Mouse (Mus musculus) kidney, embryonic 14.5 days (tissue): ENCODE results near the gene Zcchc8. TPM values are rescaled to one million over a fixed set of nuclear protein-coding genes. Genes with fewer than 3 reads are reported as not detected.
"Not testable (repeated sequence)": the region's sequence is repeated elsewhere in the genome, so short reads cannot be mapped to it uniquely, and the experiment has no call there.

ENCODE experiments used
- ATAC-seq: fragments of 200-750 bp; cut with Nextera tagmentation; 2 replicates; pipeline ENCODE4 v1.8.0; 2017; ENCODE audit warnings: moderate number of reproducible peaks, mild to moderate bottlenecking, moderate TSS enrichment, moderate library complexity; ENCODE audit not compliant: low FRiP score, low TSS enrichment
- H3K27ac ChIP-seq: fragments of 300-500 bp; sonication (generic); 2 replicates; pipeline ENCODE4 v1.5.1; 2014; ENCODE audit warnings: low read depth, mild to moderate bottlenecking, low read length, moderate library complexity, mixed read lengths
- H3K27me3 ChIP-seq: fragments of 300-500 bp; sonication (generic); 2 replicates; pipeline ENCODE4 v1.6.1; 2014; ENCODE audit warnings: mild to moderate bottlenecking, low read length; ENCODE audit not compliant: control insufficient read depth, insufficient read depth
- H3K36me3 ChIP-seq: fragments of 300-500 bp; sonication (generic); 2 replicates; pipeline ENCODE4 v1.6.1; 2014; ENCODE audit warnings: low read length, mixed read lengths; ENCODE audit not compliant: control insufficient read depth, insufficient read depth
- H3K4me1 ChIP-seq: fragments of 300-500 bp; sonication (generic); 2 replicates; pipeline ENCODE4 v1.6.1; 2014; ENCODE audit warnings: low read length, mixed read lengths; ENCODE audit not compliant: control insufficient read depth, insufficient read depth
- H3K4me2 ChIP-seq: fragments of 300-500 bp; sonication (generic); replicated peaks from 2 replicates; pipeline ENCODE4 v1.6.1; 2014; ENCODE audit warnings: low read depth, mild to moderate bottlenecking, low read length
- H3K4me3 ChIP-seq: fragments of 300-500 bp; sonication (generic); 2 replicates; pipeline ENCODE4 v1.5.1; 2014; ENCODE audit warnings: mild to moderate bottlenecking, low read length
- H3K9ac ChIP-seq: fragments of 300-500 bp; sonication (generic); 2 replicates; pipeline ENCODE4 v1.6.1; 2014; ENCODE audit warnings: low read depth, mild to moderate bottlenecking, low read length, moderate library complexity
- H3K9me3 ChIP-seq: fragments of 300-500 bp; sonication (generic); 2 replicates; pipeline ENCODE4 v1.6.1; 2016; ENCODE audit warnings: low read length; ENCODE audit not compliant: control insufficient read depth
- WGBS: fragments of 180-500 bp; shearing (Covaris S2); extraction: QIAGEN DNeasy Blood & Tissue Kit; methylation state at CpG from one replicate; pipeline ENCODE4 v1.1.7; 2014; 5-methylcytosine and 5-hydroxymethylcytosine counted together
- polyA plus RNA-seq: library from polyadenylated mRNA; unstranded; fragments of >200 nt; fragmentation: Nextera tagmentation; extraction: Ambion mirVana; gene quantifications from 2 replicates; pipeline ENCODE4 v1.2.1, GENCODE M21; 2014

Gene Zcchc8
- polyA plus RNA-seq, 1 experiment from 2014 or later, result 101 TPM

- Histone ChIP-seq H3K9ac (no peak overlapping the region), H3K4me1 (no peaks in the 10 kb centered on the region), H3K36me3 (peaks cover 90% of the 10 kb centered on the region), H3K9me3 (no peaks in the 10 kb centered on the region), H3K4me2 (no peak overlapping the region), H3K27me3 (no peaks in the 10 kb centered on the region), H3K4me3 (no peak overlapping the region), H3K27ac (no peak overlapping the region)
- ATAC-seq, result no peak
- WGBS, result 99% methylated on average over 2 of the region's 2 CpGs
Observed at GRCm38 (mm10) chr5:123730981-123731380, 10.1 kb upstream of the Zcchc8 start.

GRCm38 (mm10) chr5:123723816-123724215, 2.9 kb upstream of the Zcchc8 start:
- H3K4me2 ChIP-seq, H3K9ac ChIP-seq, H3K27ac ChIP-seq, H3K4me1 ChIP-seq, H3K9me3 ChIP-seq, H3K4me3 ChIP-seq, H3K27me3 ChIP-seq, ATAC-seq: not testable (repeated sequence)
- H3K36me3 ChIP-seq, result peaks cover 19% of the 10 kb centered on the region
- WGBS, result 87% methylated on average over 7 of the region's 7 CpGs

- Histone ChIP-seq H3K4me3 (no peak overlapping the region), H3K9ac (no peak overlapping the region), H3K9me3 (no peaks in the 10 kb centered on the region), H3K4me2 (no peak overlapping the region), H3K36me3 (peaks cover 73% of the 10 kb centered on the region), H3K27ac (no peak overlapping the region), H3K4me1 (peaks cover 14% of the 10 kb centered on the region), H3K27me3 (no peaks in the 10 kb centered on the region)
- ATAC-seq, result no peak
- WGBS, result 90% methylated on average over 4 of the region's 4 CpGs
Observed at GRCm38 (mm10) chr5:123714622-123715021, 6.3 kb downstream of the Zcchc8 start.

- no peaks in the 10 kb centered on the region for H3K9me3 ChIP-seq
- peaks cover 8% of the 10 kb centered on the region for H3K4me1 ChIP-seq
- no peak overlapping the region for H3K4me2 ChIP-seq
- H3K4me3 ChIP-seq, result no peak overlapping the region
- H3K9ac ChIP-seq, result no peak overlapping the region
- H3K27me3 ChIP-seq, result no peaks in the 10 kb centered on the region
- H3K36me3 ChIP-seq, result peaks cover 81% of the 10 kb centered on the region
- 93% methylated on average over 6 of the region's 6 CpGs for WGBS
- no peak overlapping the region for H3K27ac ChIP-seq
- no peak for ATAC-seq
Observed at GRCm38 (mm10) chr5:123713782-123714181, 7.1 kb downstream of the Zcchc8 start.

GRCm38 (mm10) chr5:123709571-123709970, 11.3 kb downstream of the Zcchc8 start:
- WGBS, result 85% methylated on average over 4 of the region's 4 CpGs
- no peak overlapping the region for H3K4me2 ChIP-seq
- no peak overlapping the region for H3K4me3 ChIP-seq
- peaks cover 93% of the 10 kb centered on the region for H3K36me3 ChIP-seq
- H3K9ac ChIP-seq, result no peak overlapping the region
- H3K27me3 ChIP-seq, result no peaks in the 10 kb centered on the region
- H3K4me1 ChIP-seq, result no peaks in the 10 kb centered on the region
- no peaks in the 10 kb centered on the region for H3K9me3 ChIP-seq
- H3K27ac ChIP-seq, result no peak overlapping the region
- ATAC-seq, result no peak

- no peaks in the 10 kb centered on the region for H3K9me3 ChIP-seq
- H3K9ac ChIP-seq, result no peak overlapping the region
- H3K4me2 ChIP-seq, result no peak overlapping the region
- WGBS, result 92% methylated on average over 12 of the region's 12 CpGs
- H3K4me3 ChIP-seq, result no peak overlapping the region
- H3K36me3 ChIP-seq, result peaks cover 93% of the 10 kb centered on the region
- H3K27me3 ChIP-seq, result no peaks in the 10 kb centered on the region
- no peak overlapping the region for H3K27ac ChIP-seq
- no peaks in the 10 kb centered on the region for H3K4me1 ChIP-seq
- ATAC-seq, result no peak
Observed at GRCm38 (mm10) chr5:123708598-123708997, 12.3 kb downstream of the Zcchc8 start.

- ATAC-seq, result no peak
- H3K27ac ChIP-seq, result no peak overlapping the region
- no peaks in the 10 kb centered on the region for H3K27me3 ChIP-seq
- H3K9me3 ChIP-seq, result no peaks in the 10 kb centered on the region
- H3K36me3 ChIP-seq, result peaks cover 68% of the 10 kb centered on the region
- H3K4me2 ChIP-seq, result no peak overlapping the region
- 73% methylated on average over 11 of the region's 11 CpGs for WGBS
- no peak overlapping the region for H3K4me3 ChIP-seq
- H3K9ac ChIP-seq, result no peak overlapping the region
- no peaks in the 10 kb centered on the region for H3K4me1 ChIP-seq
Observed at GRCm38 (mm10) chr5:123700625-123701024, 20.3 kb downstream of the Zcchc8 start.

GRCm38 (mm10) chr5:123699198-123699597, 21.7 kb downstream of the Zcchc8 start:
- no peak overlapping the region for H3K9ac ChIP-seq
- 0 out of 2 replicates have a peak, but pooled peaks cover 3% of the 10 kb centered on the region for H3K4me1 ChIP-seq
- H3K27ac ChIP-seq, result no peak overlapping the region
- WGBS, result 21% methylated on average over 3 of the region's 3 CpGs
- H3K4me2 ChIP-seq, result no peak overlapping the region
- peaks cover 54% of the 10 kb centered on the region for H3K36me3 ChIP-seq
- H3K4me3 ChIP-seq, result no peak overlapping the region
- H3K27me3 ChIP-seq, result no peaks in the 10 kb centered on the region
- peak; percentile 40; the same call in 1 of the 2 replicates for ATAC-seq
- H3K9me3 ChIP-seq, result no peaks in the 10 kb centered on the region

- Histone ChIP-seq H3K27ac (no peak overlapping the region), H3K4me3 (no peak overlapping the region), H3K9me3 (no peaks in the 10 kb centered on the region), H3K9ac (no peak overlapping the region), H3K4me1 (0 out of 2 replicates have a peak, but pooled peaks cover 3% of the 10 kb centered on the region), H3K27me3 (no peaks in the 10 kb centered on the region), H3K4me2 (no peak overlapping the region), H3K36me3 (peaks cover 33% of the 10 kb centered on the region)
- WGBS, result 73% methylated on average over 4 of the region's 4 CpGs
- no peak for ATAC-seq
Observed at GRCm38 (mm10) chr5:123696961-123697360, 23.9 kb downstream of the Zcchc8 start.
